Mouse (Mus musculus): ENCODE data around the gene Mapk7. TPM values are rescaled to one million over a fixed set of nuclear protein-coding genes. Genes with fewer than 3 reads are reported as not detected.

Gene Mapk7
- total RNA-seq, 2 experiments from 2014 or later = 26.2 to 28.5 TPM

DNA sequence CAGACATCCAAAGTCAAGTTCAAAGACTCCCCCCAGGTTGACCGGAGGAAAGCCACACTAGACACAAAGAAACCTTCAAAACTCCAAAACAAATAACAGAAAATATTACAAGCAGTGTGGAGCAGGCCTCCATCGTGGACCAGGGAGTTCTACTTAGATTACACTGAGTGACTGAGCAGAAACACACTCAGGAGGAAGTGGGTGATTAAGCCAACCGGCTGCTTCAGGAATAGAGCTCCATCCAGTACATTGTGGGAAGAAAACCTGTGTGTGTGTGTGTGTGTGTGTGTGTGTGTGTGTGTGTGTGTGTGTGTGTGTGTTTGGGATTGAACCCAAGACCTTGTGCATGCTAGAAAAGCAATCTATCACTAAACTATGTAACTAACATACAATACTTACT is 55.0 kb downstream of the Mapk7 start:
- Histone ChIP-seq H3K27ac (peak overlapping the region; percentile 82; the same call in 1 of the 2 replicates), H3K4me3 (no peak overlapping the region)
- DNase-seq (ENCODE audit: low spot score in 2 of 2) = no peak
- TF ChIP-seq CTCF (conservative IDR thresholded peaks at IDR 0.05) = no peak

Other genes starting within 250 kb of the Mapk7 start
- 10 to 100 TPM; 58.1 to 58.9 TPM for gene Aldh3a2, start 226.9 kb downstream of the Mapk7 start, total RNA-seq (2021)
- gene Slc47a2, start 151.5 kb downstream of the Mapk7 start, total RNA-seq (2021) = not detected
- 1 to 10 TPM; 1.7 to 2.3 TPM for gene Slc47a1, start 116.1 kb downstream of the Mapk7 start, total RNA-seq (2021)
- gene Rnf112, start 40.3 kb downstream of the Mapk7 start, total RNA-seq (2021) = 100 to 1,000 TPM; 543 to 554 TPM
- gene Mfap4, start 9.0 kb downstream of the Mapk7 start, total RNA-seq (2021) = 1 to 10 TPM; 4.8 to 5.0 TPM
- gene B9d1, start 10.7 kb upstream of the Mapk7 start, total RNA-seq (2021) = 10 to 100 TPM; 47.4 to 47.9 TPM
- 100 to 1,000 TPM; 162 to 170 TPM for gene Epn2, start 85.3 kb upstream of the Mapk7 start, total RNA-seq (2021)
- gene Grap, start 158.9 kb upstream of the Mapk7 start, total RNA-seq (2021) = 1 to 10 TPM; 4.1 to 4.4 TPM
- gene Fam83g, start 189.7 kb upstream of the Mapk7 start, total RNA-seq (2021) = not detected
- gene Slc5a10, start 226.4 kb upstream of the Mapk7 start, total RNA-seq (2021) = under 1 TPM; 0.31 to 0.47 TPM

Measured in layer of hippocampus, adult 2 months (tissue).